Mouse (Mus musculus) midbrain, embryonic 16.5 days (tissue): ENCODE results near the gene Rell1. TPM values are rescaled to one million over a fixed set of nuclear protein-coding genes. Genes with fewer than 3 reads are reported as not detected.
A peak's percentile ranks its signal among the peaks of the same experiment; 100 is the strongest.
"Not testable (repeated sequence)": the region's sequence is repeated elsewhere in the genome, so short reads cannot be mapped to it uniquely, and the experiment has no call there.

ENCODE experiments used
- ATAC-seq: fragments of 200-750 bp; cut with Nextera tagmentation; 2 replicates; pipeline ENCODE4 v1.8.0; 2017; ENCODE audit warnings: moderate TSS enrichment
- H3K27ac ChIP-seq: fragments of 300-500 bp; sonication (generic); 2 replicates; pipeline ENCODE4 v1.5.1; 2014; ENCODE audit warnings: mild to moderate bottlenecking, low read length, mixed read lengths
- H3K27me3 ChIP-seq: fragments of 300-500 bp; sonication (generic); 2 replicates; pipeline ENCODE4 v1.6.1; 2014; ENCODE audit warnings: low read depth, low read length, mixed read lengths; ENCODE audit not compliant: control insufficient read depth, insufficient read depth
- H3K36me3 ChIP-seq: fragments of 300-500 bp; sonication (generic); 2 replicates; pipeline ENCODE4 v1.6.1; 2014; ENCODE audit warnings: mild to moderate bottlenecking, low read length, moderate library complexity, mixed read lengths; ENCODE audit not compliant: control insufficient read depth, insufficient read depth
- H3K4me1 ChIP-seq: fragments of 300-500 bp; sonication (generic); 2 replicates; pipeline ENCODE4 v1.6.1; 2014; ENCODE audit warnings: mild to moderate bottlenecking, low read length, mixed read lengths; ENCODE audit not compliant: control insufficient read depth, insufficient read depth
- H3K4me2 ChIP-seq: fragments of 300-500 bp; sonication (generic); 2 replicates; pipeline ENCODE4 v1.6.1; 2014; ENCODE audit warnings: mild to moderate bottlenecking, low read length, mixed read lengths
- H3K4me3 ChIP-seq: fragments of 300-500 bp; sonication (generic); 2 replicates; pipeline ENCODE4 v1.5.1; 2014; ENCODE audit warnings: low read depth, mild to moderate bottlenecking, low read length, moderate library complexity, mixed read lengths
- H3K9ac ChIP-seq: fragments of 300-500 bp; sonication (generic); 2 replicates; pipeline ENCODE4 v1.6.1; 2014; ENCODE audit warnings: low read depth, low read length, mixed read lengths
- H3K9me3 ChIP-seq: fragments of 300-500 bp; sonication (generic); replicated peaks from 2 replicates; pipeline ENCODE4 v1.6.1; 2014; ENCODE audit warnings: mild to moderate bottlenecking, low read length, mixed read lengths; ENCODE audit not compliant: control insufficient read depth, poor library complexity, severe bottlenecking
- WGBS: fragments of 180-500 bp; shearing (Covaris S2); extraction: QIAGEN DNeasy Blood & Tissue Kit; methylation state at CpG from one replicate; pipeline ENCODE4 v1.1.7; 2014; 5-methylcytosine and 5-hydroxymethylcytosine counted together
- polyA plus RNA-seq: library from polyadenylated mRNA; unstranded; fragments of >200 nt; fragmentation: Nextera tagmentation; extraction: Ambion mirVana; gene quantifications from 2 replicates; pipeline ENCODE4 v1.2.1, GENCODE M21; 2015

Rell1 gene
- polyA plus RNA-seq, 1 experiment from 2014 or later: 7.9 TPM

- H3K4me3 ChIP-seq: no peak overlapping the region
- H3K36me3 ChIP-seq: no peaks in the 10 kb centered on the region
- WGBS: 89% methylated on average over 10 of the region's 10 CpGs
- no peak overlapping the region for H3K4me2 ChIP-seq
- no peaks in the 10 kb centered on the region for H3K27me3 ChIP-seq
- peaks cover 3% of the 10 kb centered on the region; the same call in 1 of the 2 replicates for H3K4me1 ChIP-seq
- no peak overlapping the region for H3K27ac ChIP-seq
- ATAC-seq: no peak
- H3K9ac ChIP-seq: no peak overlapping the region
- H3K9me3 ChIP-seq: no peaks in the 10 kb centered on the region
Measured at GRCm38 (mm10) chr5:63916457-63917139, 52.1 kb downstream of the Rell1 start.

GRCm38 (mm10) chr5:63914896-63915295, 53.8 kb downstream of the Rell1 start:
- no peak for ATAC-seq
- no peak overlapping the region for H3K4me2 ChIP-seq
- H3K9me3 ChIP-seq: no peaks in the 10 kb centered on the region
- no peak overlapping the region for H3K4me3 ChIP-seq
- H3K27me3 ChIP-seq: no peaks in the 10 kb centered on the region
- no peak overlapping the region for H3K27ac ChIP-seq
- no peaks in the 10 kb centered on the region for H3K4me1 ChIP-seq
- WGBS: 66% methylated on average over 1 of the region's 1 CpGs
- H3K9ac ChIP-seq: no peak overlapping the region
- H3K36me3 ChIP-seq: no peaks in the 10 kb centered on the region

GRCm38 (mm10) chr5:63910171-63910960, 58.3 kb downstream of the Rell1 start:
- H3K27ac ChIP-seq: no peak overlapping the region
- H3K27me3 ChIP-seq: no peaks in the 10 kb centered on the region
- no peaks in the 10 kb centered on the region for H3K4me1 ChIP-seq
- H3K9ac ChIP-seq: no peak overlapping the region
- ATAC-seq: no peak
- no peaks in the 10 kb centered on the region for H3K36me3 ChIP-seq
- no peaks in the 10 kb centered on the region for H3K9me3 ChIP-seq
- no peak overlapping the region for H3K4me2 ChIP-seq
- H3K4me3 ChIP-seq: no peak overlapping the region
- 91% methylated on average over 10 of the region's 10 CpGs for WGBS

- Histone ChIP-seq H3K9me3 (no peaks in the 10 kb centered on the region), H3K27me3 (no peaks in the 10 kb centered on the region), H3K4me2 (no peak overlapping the region), H3K36me3 (no peaks in the 10 kb centered on the region), H3K4me3 (no peak overlapping the region), H3K4me1 (no peaks in the 10 kb centered on the region), H3K27ac (no peak overlapping the region), H3K9ac (no peak overlapping the region)
- 81% methylated on average over 4 of the region's 4 CpGs for WGBS
- ATAC-seq: no peak
Measured at GRCm38 (mm10) chr5:63907513-63907912, 61.2 kb downstream of the Rell1 start.

- Histone ChIP-seq H3K4me1 (no peaks in the 10 kb centered on the region), H3K27ac (no peak overlapping the region), H3K9ac (no peak overlapping the region), H3K9me3 (no peaks in the 10 kb centered on the region), H3K4me2 (no peak overlapping the region), H3K27me3 (no peaks in the 10 kb centered on the region), H3K4me3 (no peak overlapping the region), H3K36me3 (no peaks in the 10 kb centered on the region)
- ATAC-seq: peak; percentile 87
- WGBS: 42% methylated on average over 13 of the region's 13 CpGs
Measured at GRCm38 (mm10) chr5:63906149-63907093, 62.3 kb downstream of the Rell1 start.

- WGBS: 85% methylated on average over 3 of the region's 3 CpGs
- ATAC-seq: no peak
- Histone ChIP-seq H3K4me2 (no peak overlapping the region), H3K9me3 (no peaks in the 10 kb centered on the region), H3K9ac (no peak overlapping the region), H3K4me1 (no peaks in the 10 kb centered on the region), H3K4me3 (no peak overlapping the region), H3K27ac (no peak overlapping the region), H3K27me3 (no peaks in the 10 kb centered on the region), H3K36me3 (no peaks in the 10 kb centered on the region)
Measured at GRCm38 (mm10) chr5:63903329-63903728, 65.4 kb downstream of the Rell1 start.

GRCm38 (mm10) chr5:63897820-63898110, 70.9 kb downstream of the Rell1 start:
- no peak overlapping the region for H3K4me2 ChIP-seq
- no peaks in the 10 kb centered on the region for H3K9me3 ChIP-seq
- H3K27ac ChIP-seq: no peak overlapping the region
- ATAC-seq: no peak
- H3K27me3 ChIP-seq: no peaks in the 10 kb centered on the region
- no peak overlapping the region for H3K9ac ChIP-seq
- no peaks in the 10 kb centered on the region for H3K36me3 ChIP-seq
- WGBS: 83% methylated on average over 3 of the region's 3 CpGs
- H3K4me3 ChIP-seq: no peak overlapping the region
- H3K4me1 ChIP-seq: no peaks in the 10 kb centered on the region

- H3K4me3 ChIP-seq, H3K4me2 ChIP-seq, H3K9me3 ChIP-seq, H3K36me3 ChIP-seq, H3K27me3 ChIP-seq, H3K9ac ChIP-seq, H3K27ac ChIP-seq, H3K4me1 ChIP-seq, ATAC-seq: not testable (repeated sequence)
- 86% methylated on average over 5 of the region's 5 CpGs for WGBS
Measured at GRCm38 (mm10) chr5:63897001-63897819, 71.5 kb downstream of the Rell1 start.
